Comparison of ENCODE assay signal across 13 mouse cellular contexts in genomic region chr13:97295853-97296219, GRCm38 (mm10). TPM values are rescaled to one million over a fixed set of nuclear protein-coding genes. Genes with fewer than 3 reads are reported as not detected.
DNase-seq lines count a peak whose midpoint lies in the region; ATAC-seq and TF ChIP-seq lines count a peak whose summit lies in the region.
"Had no signal": no experiment of that assay in that cellular context is flagged by ENCODE, and none has a peak within 500 bp of the region (broad histone marks: within the 10 kb centered on the region; RNA-seq: fewer than 3 reads in every experiment).

No protein-coding gene starts in this region.

- in situ Hi-C loops in ES-E14 (cut with MboI; ENCODE audit: low sequenced_read_pairs in 2 of 2, unreplicated experiment in 2 of 2), result no loop called here

- no peak overlapping the region for H3K9ac ChIP-seq in kidney, postnatal 0 days (ENCODE audit: low read depth, low read length)
- peak overlapping the region; percentile 23; the same call in 1 of the 2 replicates for H3K9ac ChIP-seq in ES-E14 (ENCODE audit: insufficient read depth, low read depth, low read length, poor library complexity, severe bottlenecking)
- H3K9ac ChIP-seq in forebrain, embryonic 12.5 days, result no peak overlapping the region
- H3K9ac ChIP-seq: hindbrain, embryonic 12.5 days had no signal

- ATAC-seq in kidney, postnatal 0 days (replicated peaks; ENCODE audit: low FRiP score, low read depth), result no peak
- ATAC-seq in forebrain, embryonic 12.5 days (ENCODE audit: low FRiP score), result no peak
- ATAC-seq: Patski had no signal

- no peaks in the 10 kb centered on the region for H3K27me3 ChIP-seq in heart, embryonic 10.5 days (ENCODE audit: insufficient read depth, poor library complexity, severe bottlenecking)
- no peaks in the 10 kb centered on the region for H3K27me3 ChIP-seq in kidney, postnatal 0 days (ENCODE audit: insufficient read depth, low read length)
- peaks cover 3% of the 10 kb centered on the region; the same call in 1 of the 2 replicates for H3K27me3 ChIP-seq in limb, embryonic 10.5 days (ENCODE audit: low read depth, poor library complexity, severe bottlenecking)
- H3K27me3 ChIP-seq in forebrain, embryonic 12.5 days, result no peaks in the 10 kb centered on the region; the same call in 1 of the 2 replicates
- H3K27me3 ChIP-seq: hindbrain, embryonic 12.5 days; Patski had no signal

- H3K4me2 ChIP-seq in kidney, postnatal 0 days (ENCODE audit: low read length), result no peak overlapping the region
- no peak overlapping the region for H3K4me2 ChIP-seq in forebrain, embryonic 12.5 days
- H3K4me2 ChIP-seq: hindbrain, embryonic 12.5 days had no signal

- no peaks in the 10 kb centered on the region for H3K9me3 ChIP-seq in heart, embryonic 10.5 days
- H3K9me3 ChIP-seq in kidney, postnatal 0 days (replicated peaks; ENCODE audit: low read length), result no peaks in the 10 kb centered on the region
- no peaks in the 10 kb centered on the region for H3K9me3 ChIP-seq in ES-E14 (ENCODE audit: control insufficient read depth, insufficient read depth, low read depth, low read length)
- H3K9me3 ChIP-seq in limb, embryonic 10.5 days (replicated peaks), result no peaks in the 10 kb centered on the region
- no peaks in the 10 kb centered on the region for H3K9me3 ChIP-seq in forebrain, embryonic 12.5 days
- H3K9me3 ChIP-seq: hindbrain, embryonic 12.5 days had no signal

- H3K27ac ChIP-seq in heart, embryonic 10.5 days, result peak overlapping the region; percentile 30; the same call in 1 of the 2 replicates
- peak overlapping the region; percentile 31; the same call in 1 of the 2 replicates for H3K27ac ChIP-seq in kidney, postnatal 0 days
- peak overlapping the region; percentile 88 for H3K27ac ChIP-seq in ES-E14 (ENCODE audit: insufficient read depth, low read depth, low read length, poor library complexity, severe bottlenecking)
- H3K27ac ChIP-seq in limb, embryonic 10.5 days, result peak overlapping the region; percentile 46; the same call in 1 of the 2 replicates
- H3K27ac ChIP-seq in forebrain, embryonic 12.5 days, result no peak overlapping the region
- H3K27ac ChIP-seq: hindbrain, embryonic 12.5 days had no signal

- no peaks in the 10 kb centered on the region for H3K36me3 ChIP-seq in heart, embryonic 10.5 days
- H3K36me3 ChIP-seq in kidney, postnatal 0 days (ENCODE audit: insufficient read depth, low read length), result no peaks in the 10 kb centered on the region
- H3K36me3 ChIP-seq in ES-E14 (ENCODE audit: control insufficient read depth, insufficient read depth, low read length, poor library complexity, severe bottlenecking), result no peaks in the 10 kb centered on the region
- H3K36me3 ChIP-seq in limb, embryonic 10.5 days, result no peaks in the 10 kb centered on the region
- H3K36me3 ChIP-seq in forebrain, embryonic 12.5 days (replicated peaks), result no peaks in the 10 kb centered on the region
- H3K36me3 ChIP-seq: hindbrain, embryonic 12.5 days had no signal

- no peak for TF ChIP-seq CTCF in kidney, postnatal 0 days (IDR thresholded peaks at IDR 0.05; ENCODE audit: low read depth)

- H3K4me1 ChIP-seq in heart, embryonic 10.5 days, result peaks cover 28% of the 10 kb centered on the region
- 0 out of 2 replicates have a peak, but pooled peaks cover 4% of the 10 kb centered on the region for H3K4me1 ChIP-seq in kidney, postnatal 0 days (replicated peaks; ENCODE audit: insufficient read depth, low read length)
- H3K4me1 ChIP-seq in ES-E14 (ENCODE audit: control insufficient read depth in 2 of 2, insufficient read depth in 2 of 2, low read length in 2 of 2, poor library complexity in 1 of 2), result peaks cover 26 to 29% of the 10 kb centered on the region in 2 experiments
- peaks cover 39% of the 10 kb centered on the region for H3K4me1 ChIP-seq in limb, embryonic 10.5 days
- peaks cover 38% of the 10 kb centered on the region for H3K4me1 ChIP-seq in forebrain, embryonic 12.5 days

- 60% methylated on average over 11 of the region's 11 CpGs for WGBS in heart, embryonic 10.5 days
- 78% methylated on average over 11 of the region's 11 CpGs for WGBS in kidney, postnatal 0 days
- 84% methylated on average over 11 of the region's 11 CpGs for WGBS in limb, embryonic 10.5 days
- 75% methylated on average over 11 of the region's 11 CpGs for WGBS in forebrain, embryonic 12.5 days

- DNase-seq in heart, embryonic 10.5 days (ENCODE audit: low spot score), result no peak
- DNase-seq in heart, adult 11 months, result no peak
- no peak for DNase-seq in kidney, postnatal 0 days (ENCODE audit: low spot score)
- no peak for DNase-seq in kidney, adult 11 months
- DNase-seq in ES-E14 (ENCODE audit: low read depth, low spot score), result no peak
- no peak for DNase-seq in limb, embryonic 10.5 days (ENCODE audit: low spot score)
- no peak for DNase-seq in c-Kit-positive CD71-positive TER-119-positive erythroid progenitor cells, embryonic 14.5 days (ENCODE audit: low spot score)
- DNase-seq: cerebellum, adult 9-10 months; right cerebral cortex, postnatal 4 days; thymus, adult 2 months had no signal

- no peak overlapping the region for H3K4me3 ChIP-seq in heart, embryonic 10.5 days
- no peak overlapping the region for H3K4me3 ChIP-seq in kidney, postnatal 0 days (replicated peaks; ENCODE audit: low read depth, low read length)
- peak overlapping the region; percentile 42 to 62 for H3K4me3 ChIP-seq in ES-E14 (ENCODE audit: insufficient read depth in 1 of 2, low read depth in 1 of 2, low read length in 2 of 2, poor library complexity in 1 of 2, severe bottlenecking in 1 of 2)
- no peak overlapping the region for H3K4me3 ChIP-seq in limb, embryonic 10.5 days
- no peak overlapping the region for H3K4me3 ChIP-seq in forebrain, embryonic 12.5 days (replicated peaks)
- H3K4me3 ChIP-seq: hindbrain, embryonic 12.5 days had no signal

TF ChIP-seq in ES-E14, 5 proteins besides CTCF, POLR2A, EP300 and RAD21:
- TF ChIP-seq MAFK (IDR thresholded peaks at IDR 0.05; ENCODE audit: insufficient read depth, low read depth, low read length), result no peak
- TF ChIP-seq ZC3H11A (IDR thresholded peaks at IDR 0.05; ENCODE audit: borderline replicate concordance, low read depth, low read length), result no peak
- no peak for TF ChIP-seq CHD2 (IDR thresholded peaks at IDR 0.05; ENCODE audit: low read depth, low read length)
- no peak for TF ChIP-seq HCFC1 (IDR thresholded peaks at IDR 0.05; ENCODE audit: borderline replicate concordance, insufficient read depth, low read length)
- TF ChIP-seq ZNF384 (IDR thresholded peaks at IDR 0.05; ENCODE audit: low read depth, low read length), result no peak

RNA-seq across cellular contexts. Expression of gene Enc1, which starts 54.9 kb away (rescaled TPM):
- polyA plus RNA-seq in heart, embryonic 10.5 days (2016; fragmentation: Nextera tagmentation; extraction: Ambion mirVana), result 3.9 and 4.2 TPM in 2 replicates
- polyA plus RNA-seq in kidney, postnatal 0 days (2015; fragmentation: Nextera tagmentation; extraction: Ambion mirVana), result 8.1 and 9.2 TPM in 2 replicates
- total RNA-seq in ES-E14 (2012; rRNA removed), result 63.1 and 73.6 TPM in 2 replicates
- 2.5 and 4.3 TPM in 2 replicates for polyA plus RNA-seq in limb, embryonic 10.5 days (2016; fragmentation: Nextera tagmentation; extraction: Ambion mirVana)
- polyA plus RNA-seq in forebrain, embryonic 12.5 days (2016; fragmentation: Nextera tagmentation; extraction: Ambion mirVana), result 23.9 and 26.9 TPM in 2 replicates

Comparison
In these comparisons a context has a peak if more than half of its experiments do, and no peak if none do; other contexts are left out.
1. H3K4me3 ChIP-seq: peak in ES-E14 (2 of 2); none in heart, embryonic 10.5 days (single experiment), kidney, postnatal 0 days (single experiment), limb, embryonic 10.5 days (single experiment) and forebrain, embryonic 12.5 days (single experiment).